Mouse (Mus musculus): Measurements from ENCODE around the gene Ina. TPM values are rescaled to one million over a fixed set of nuclear protein-coding genes. Genes with fewer than 3 reads are reported as not detected.
"Not testable (repeated sequence)": the region's sequence is repeated elsewhere in the genome, so short reads cannot be mapped to it uniquely, and the experiment has no call there.

The Ina gene
- polyA plus RNA-seq, 1 experiment from 2014 or later, result 0.41 TPM

DNA sequence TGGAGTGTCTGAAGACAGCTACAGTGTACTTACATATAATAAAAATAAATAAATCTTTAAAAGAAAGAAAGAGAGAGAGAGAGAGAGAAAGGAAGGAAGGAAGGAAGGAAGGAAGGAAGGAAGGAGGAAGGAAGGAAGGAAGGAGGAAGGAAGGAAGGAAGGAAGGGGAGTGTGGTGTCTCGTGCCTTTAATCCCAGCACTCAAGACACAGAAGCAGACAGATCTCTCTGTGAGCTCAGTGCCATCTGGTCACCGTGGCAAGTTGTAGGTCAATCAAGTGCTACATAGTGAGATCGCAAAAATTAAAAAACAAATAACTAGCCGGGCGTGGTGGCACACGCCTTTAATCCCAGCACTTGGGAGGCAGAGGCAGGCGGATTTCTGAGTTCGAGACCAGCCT, 23.9 kb upstream of the Ina start:
- not testable (repeated sequence) for H3K36me3 ChIP-seq (ENCODE audit: control insufficient read depth, insufficient read depth, low read length); H3K9ac ChIP-seq (ENCODE audit: low read depth, low read length); H3K4me2 ChIP-seq (replicated peaks; ENCODE audit: low read depth, low read length); H3K27ac ChIP-seq (ENCODE audit: low read depth, low read length); H3K9me3 ChIP-seq (ENCODE audit: control insufficient read depth, low read length); H3K27me3 ChIP-seq (ENCODE audit: control insufficient read depth, insufficient read depth, low read length); H3K4me3 ChIP-seq (ENCODE audit: low read length); ATAC-seq (ENCODE audit: low FRiP score, low TSS enrichment)
- 80% methylated on average over 8 of the region's 8 CpGs for WGBS
- H3K4me1 ChIP-seq (ENCODE audit: control insufficient read depth, insufficient read depth, low read length), result peaks cover 21% of the 10 kb centered on the region

DNA sequence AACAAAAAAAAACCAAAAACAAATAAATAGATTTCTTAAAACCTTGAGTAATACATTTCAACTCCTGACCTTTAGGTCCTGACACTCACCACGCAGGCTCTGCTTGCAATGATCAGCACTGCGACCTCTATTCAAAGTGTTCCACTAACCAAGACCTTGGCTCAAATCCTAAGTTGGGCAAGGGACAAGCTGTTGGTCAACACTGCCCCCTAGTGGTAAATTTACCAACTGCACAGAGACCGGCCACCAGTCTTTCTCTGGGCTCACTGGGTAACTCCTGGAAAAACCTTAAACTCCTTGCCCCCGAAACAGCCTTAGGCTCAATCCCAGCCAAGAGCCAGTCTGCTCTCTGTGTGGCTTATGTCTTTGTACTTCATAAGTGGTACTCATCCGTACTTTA, 23.4 kb upstream of the Ina start:
- no peak overlapping the region for H3K9ac ChIP-seq (ENCODE audit: low read depth, low read length)
- H3K9me3 ChIP-seq (ENCODE audit: control insufficient read depth, low read length), result no peaks in the 10 kb centered on the region
- no peaks in the 10 kb centered on the region for H3K27me3 ChIP-seq (ENCODE audit: control insufficient read depth, insufficient read depth, low read length)
- no peak for ATAC-seq (ENCODE audit: low FRiP score, low TSS enrichment)
- no peak overlapping the region for H3K4me2 ChIP-seq (replicated peaks; ENCODE audit: low read depth, low read length)
- H3K36me3 ChIP-seq (ENCODE audit: control insufficient read depth, insufficient read depth, low read length), result no peaks in the 10 kb centered on the region
- 13% methylated on average over 5 of the region's 5 CpGs for WGBS
- H3K4me3 ChIP-seq (ENCODE audit: low read length), result no peak overlapping the region
- H3K27ac ChIP-seq (ENCODE audit: low read depth, low read length), result no peak overlapping the region
- peaks cover 21% of the 10 kb centered on the region for H3K4me1 ChIP-seq (ENCODE audit: control insufficient read depth, insufficient read depth, low read length)

DNA sequence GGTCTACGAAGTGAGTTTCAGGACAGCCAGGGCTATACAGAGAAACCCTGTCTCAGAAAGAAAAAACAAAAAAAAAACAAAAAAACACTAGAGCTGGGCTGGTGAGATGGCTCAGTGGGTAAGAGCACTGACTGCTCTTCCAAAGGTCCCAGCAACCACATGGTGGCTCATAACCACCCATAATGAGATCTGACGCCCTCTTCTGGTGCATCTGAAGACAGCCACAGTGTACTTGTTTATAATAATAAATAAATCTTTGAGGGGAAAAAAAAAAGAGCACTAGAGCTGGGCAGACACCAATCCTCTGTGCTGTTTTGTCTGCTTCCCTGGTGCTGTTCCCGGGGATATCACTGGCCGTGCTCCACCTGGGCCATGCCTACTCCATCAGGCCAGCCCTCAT, 22.2 kb upstream of the Ina start:
- H3K9me3 ChIP-seq (ENCODE audit: control insufficient read depth, low read length); H3K27me3 ChIP-seq (ENCODE audit: control insufficient read depth, insufficient read depth, low read length); H3K4me2 ChIP-seq (replicated peaks; ENCODE audit: low read depth, low read length); H3K36me3 ChIP-seq (ENCODE audit: control insufficient read depth, insufficient read depth, low read length); ATAC-seq (ENCODE audit: low FRiP score, low TSS enrichment); H3K4me3 ChIP-seq (ENCODE audit: low read length); H3K9ac ChIP-seq (ENCODE audit: low read depth, low read length); H3K27ac ChIP-seq (ENCODE audit: low read depth, low read length): not testable (repeated sequence)
- H3K4me1 ChIP-seq (ENCODE audit: control insufficient read depth, insufficient read depth, low read length), result peaks cover 21% of the 10 kb centered on the region
- WGBS, result 72% methylated on average over 4 of the region's 4 CpGs

DNA sequence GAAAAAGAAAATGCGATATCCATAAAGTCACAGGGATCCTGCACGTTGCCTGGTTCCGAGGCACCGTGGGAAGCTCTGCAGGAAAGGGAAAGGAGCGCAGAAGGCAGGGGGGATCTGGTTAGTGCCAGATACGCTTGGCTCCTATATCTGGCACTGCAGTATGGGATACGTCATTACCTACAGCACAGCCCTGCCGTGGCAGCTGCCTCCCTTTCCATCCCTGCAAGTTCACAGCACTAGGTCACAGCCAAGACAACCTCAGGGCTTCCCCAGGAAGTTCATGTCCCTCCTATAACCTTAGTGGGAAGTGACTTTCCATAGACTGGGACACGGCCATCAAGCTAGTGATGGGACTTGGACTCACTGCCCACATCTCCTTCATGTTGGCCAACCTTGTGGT, 18.4 kb upstream of the Ina start:
- ATAC-seq (ENCODE audit: low FRiP score, low TSS enrichment), result no peak
- H3K27ac ChIP-seq (ENCODE audit: low read depth, low read length), result no peak overlapping the region
- H3K9ac ChIP-seq (ENCODE audit: low read depth, low read length), result no peak overlapping the region
- H3K4me3 ChIP-seq (ENCODE audit: low read length), result no peak overlapping the region
- H3K4me2 ChIP-seq (replicated peaks; ENCODE audit: low read depth, low read length), result no peak overlapping the region
- H3K36me3 ChIP-seq (ENCODE audit: control insufficient read depth, insufficient read depth, low read length), result no peaks in the 10 kb centered on the region
- WGBS, result 80% methylated on average over 9 of the region's 9 CpGs
- no peaks in the 10 kb centered on the region for H3K9me3 ChIP-seq (ENCODE audit: control insufficient read depth, low read length)
- no peaks in the 10 kb centered on the region for H3K27me3 ChIP-seq (ENCODE audit: control insufficient read depth, insufficient read depth, low read length)
- H3K4me1 ChIP-seq (ENCODE audit: control insufficient read depth, insufficient read depth, low read length), result no peaks in the 10 kb centered on the region

DNA sequence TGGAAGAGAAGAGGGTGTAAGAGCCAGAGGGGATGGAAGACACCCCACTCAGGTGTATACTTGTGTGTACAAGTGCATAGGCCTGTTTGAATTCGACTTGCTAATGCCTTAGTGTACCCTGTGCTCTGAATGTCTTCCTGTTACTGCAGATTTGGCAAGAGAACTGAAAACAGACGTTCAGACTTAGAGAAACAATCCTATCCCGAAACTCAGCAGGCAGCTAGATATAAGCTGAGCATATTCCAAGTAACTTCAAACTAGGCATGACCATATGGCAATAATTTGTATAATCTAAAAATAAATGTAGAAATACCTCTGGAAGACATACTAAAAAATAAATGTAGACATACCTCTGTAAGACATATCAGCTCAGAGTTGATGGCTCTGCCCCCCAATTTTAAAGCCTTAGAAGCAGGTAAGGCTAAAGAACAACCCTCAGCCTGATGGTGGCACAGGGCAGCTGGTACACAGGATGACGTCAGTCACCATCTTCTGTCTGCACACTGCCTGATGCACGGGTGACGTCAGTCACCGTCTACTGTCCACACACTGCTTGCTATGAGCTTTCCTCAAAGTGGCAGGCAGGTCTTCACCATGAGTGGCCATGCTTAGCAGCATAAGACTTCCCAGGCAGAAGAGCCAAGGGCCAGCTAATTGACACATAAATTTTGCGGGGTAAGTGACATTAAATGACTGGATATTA, 16.2 kb upstream of the Ina start:
- Histone ChIP-seq H3K36me3 (ENCODE audit: control insufficient read depth, insufficient read depth, low read length) (no peaks in the 10 kb centered on the region), H3K9ac (ENCODE audit: low read depth, low read length) (no peak overlapping the region), H3K4me1 (ENCODE audit: control insufficient read depth, insufficient read depth, low read length) (no peaks in the 10 kb centered on the region), H3K4me3 (ENCODE audit: low read length) (no peak overlapping the region), H3K27me3 (ENCODE audit: control insufficient read depth, insufficient read depth, low read length) (no peaks in the 10 kb centered on the region), H3K4me2 (replicated peaks; ENCODE audit: low read depth, low read length) (no peak overlapping the region), H3K9me3 (ENCODE audit: control insufficient read depth, low read length) (no peaks in the 10 kb centered on the region), H3K27ac (ENCODE audit: low read depth, low read length) (no peak overlapping the region)
- 82% methylated on average over 8 of the region's 8 CpGs for WGBS
- ATAC-seq (ENCODE audit: low FRiP score, low TSS enrichment), result no peak

DNA sequence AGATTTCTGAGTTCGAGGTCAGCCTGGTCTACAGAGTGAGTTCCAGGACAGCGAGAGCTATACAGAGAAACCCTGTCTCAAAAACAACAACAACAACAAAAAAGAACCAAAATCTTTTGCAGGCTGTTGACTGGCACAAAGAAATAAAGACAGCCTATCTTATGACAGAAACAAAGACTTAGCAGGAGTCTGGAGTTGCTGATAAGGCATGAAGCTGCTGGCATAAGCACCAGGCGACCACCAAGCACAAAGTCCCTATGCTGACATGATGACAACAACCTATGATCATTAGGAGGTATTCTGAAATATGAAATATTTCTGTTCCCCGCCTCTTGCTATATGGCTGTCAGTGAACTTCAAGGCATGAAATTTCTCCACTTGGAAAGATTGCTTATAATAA, 15.5 kb upstream of the Ina start:
- ATAC-seq (ENCODE audit: low FRiP score, low TSS enrichment), result no peak
- H3K36me3 ChIP-seq (ENCODE audit: control insufficient read depth, insufficient read depth, low read length), result no peaks in the 10 kb centered on the region
- no peaks in the 10 kb centered on the region for H3K4me1 ChIP-seq (ENCODE audit: control insufficient read depth, insufficient read depth, low read length)
- no peaks in the 10 kb centered on the region for H3K27me3 ChIP-seq (ENCODE audit: control insufficient read depth, insufficient read depth, low read length)
- H3K27ac ChIP-seq (ENCODE audit: low read depth, low read length), result no peak overlapping the region
- no peaks in the 10 kb centered on the region for H3K9me3 ChIP-seq (ENCODE audit: control insufficient read depth, low read length)
- 84% methylated on average over 4 of the region's 4 CpGs for WGBS
- H3K9ac ChIP-seq (ENCODE audit: low read depth, low read length), result no peak overlapping the region
- no peak overlapping the region for H3K4me3 ChIP-seq (ENCODE audit: low read length)
- H3K4me2 ChIP-seq (replicated peaks; ENCODE audit: low read depth, low read length), result no peak overlapping the region

DNA sequence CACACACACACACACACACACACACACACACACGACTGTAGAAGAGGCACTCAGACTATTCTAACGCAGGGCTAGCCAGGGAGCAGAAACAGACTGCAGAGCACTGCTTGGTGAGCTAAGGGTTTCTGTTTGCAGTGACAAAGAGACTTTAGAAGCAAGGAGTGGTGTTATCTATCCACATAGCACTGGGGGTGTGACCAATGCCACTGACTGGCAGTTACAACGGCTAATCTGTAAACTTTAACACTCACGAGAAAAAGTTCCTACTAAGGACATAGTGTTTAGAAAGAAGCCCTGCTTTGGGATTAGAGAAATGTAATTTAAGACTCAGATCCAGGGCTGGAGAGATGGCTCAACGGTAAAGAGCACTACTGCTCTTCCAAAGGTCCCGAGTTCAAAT, 14.7 kb upstream of the Ina start:
- H3K27ac ChIP-seq (ENCODE audit: low read depth, low read length), result no peak overlapping the region
- no peaks in the 10 kb centered on the region for H3K4me1 ChIP-seq (ENCODE audit: control insufficient read depth, insufficient read depth, low read length)
- H3K27me3 ChIP-seq (ENCODE audit: control insufficient read depth, insufficient read depth, low read length), result no peaks in the 10 kb centered on the region
- H3K36me3 ChIP-seq (ENCODE audit: control insufficient read depth, insufficient read depth, low read length), result no peaks in the 10 kb centered on the region
- ATAC-seq (ENCODE audit: low FRiP score, low TSS enrichment), result no peak
- H3K4me2 ChIP-seq (replicated peaks; ENCODE audit: low read depth, low read length), result no peak overlapping the region
- no peak overlapping the region for H3K4me3 ChIP-seq (ENCODE audit: low read length)
- no peak overlapping the region for H3K9ac ChIP-seq (ENCODE audit: low read depth, low read length)
- no peaks in the 10 kb centered on the region for H3K9me3 ChIP-seq (ENCODE audit: control insufficient read depth, low read length)
- 86% methylated on average over 6 of the region's 6 CpGs for WGBS

DNA sequence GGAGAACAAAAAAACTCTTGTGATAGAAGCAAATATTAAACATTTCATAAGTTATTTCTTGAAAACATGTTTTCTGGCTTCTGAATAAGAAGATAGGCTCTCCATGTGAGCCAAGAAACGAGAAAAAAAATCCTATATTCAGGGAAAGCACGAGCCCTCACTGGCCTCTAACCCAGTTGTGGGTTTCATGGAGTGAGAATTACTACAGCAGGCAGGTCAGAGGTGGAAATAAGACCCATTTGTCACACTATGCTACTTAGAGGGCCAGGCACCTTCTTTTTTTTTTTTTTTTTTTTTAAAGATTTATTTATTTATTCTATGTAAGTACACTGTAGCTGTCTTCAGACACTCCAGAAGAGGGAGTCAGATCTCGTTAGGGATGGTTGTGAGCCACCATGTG, 14.1 kb upstream of the Ina start:
- not testable (repeated sequence) for H3K27ac ChIP-seq (ENCODE audit: low read depth, low read length); H3K9ac ChIP-seq (ENCODE audit: low read depth, low read length); H3K9me3 ChIP-seq (ENCODE audit: control insufficient read depth, low read length); H3K4me1 ChIP-seq (ENCODE audit: control insufficient read depth, insufficient read depth, low read length); H3K36me3 ChIP-seq (ENCODE audit: control insufficient read depth, insufficient read depth, low read length); H3K27me3 ChIP-seq (ENCODE audit: control insufficient read depth, insufficient read depth, low read length); H3K4me3 ChIP-seq (ENCODE audit: low read length); ATAC-seq (ENCODE audit: low FRiP score, low TSS enrichment); H3K4me2 ChIP-seq (replicated peaks; ENCODE audit: low read depth, low read length)
- 72% methylated on average over 2 of the region's 3 CpGs for WGBS

DNA sequence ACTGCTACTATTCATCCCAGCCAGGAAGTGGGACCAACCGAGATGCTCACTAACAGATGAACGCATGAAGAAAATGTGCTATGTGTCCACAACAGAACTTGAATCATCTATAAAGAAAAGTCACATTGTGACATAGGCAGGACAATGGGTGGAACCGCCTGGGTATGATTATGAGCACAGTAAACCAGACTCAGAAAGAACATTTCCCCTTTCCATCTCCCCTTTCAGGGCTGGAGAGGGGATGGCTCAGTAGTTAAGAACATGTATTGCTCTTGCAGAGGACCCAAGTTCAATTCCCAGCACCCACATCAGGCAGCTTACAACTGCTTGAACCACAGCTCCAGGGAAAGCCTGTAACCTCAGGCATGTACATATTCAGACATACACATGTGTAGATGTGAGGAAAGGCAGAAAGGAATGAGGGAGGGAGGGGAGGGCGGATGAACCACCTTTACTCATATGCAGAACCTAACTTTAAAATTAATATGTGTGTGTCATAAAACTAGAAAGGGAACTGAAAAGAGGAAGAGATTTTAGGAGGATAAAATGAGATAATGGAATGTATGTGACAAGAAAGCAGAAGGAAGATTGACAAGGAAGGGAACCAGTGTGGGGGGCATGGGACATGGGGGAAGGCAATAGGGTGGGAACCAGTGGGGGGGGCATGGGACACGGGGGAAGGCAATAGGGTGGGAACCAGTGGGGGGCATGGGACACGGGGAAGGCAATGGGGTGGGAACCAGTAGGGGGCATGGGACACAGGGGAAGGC, 10.6 kb upstream of the Ina start:
- H3K27ac ChIP-seq (ENCODE audit: low read depth, low read length), result no peak overlapping the region
- H3K4me1 ChIP-seq (ENCODE audit: control insufficient read depth, insufficient read depth, low read length), result no peaks in the 10 kb centered on the region
- H3K9ac ChIP-seq (ENCODE audit: low read depth, low read length), result no peak overlapping the region
- H3K9me3 ChIP-seq (ENCODE audit: control insufficient read depth, low read length), result no peaks in the 10 kb centered on the region
- no peaks in the 10 kb centered on the region for H3K36me3 ChIP-seq (ENCODE audit: control insufficient read depth, insufficient read depth, low read length)
- H3K27me3 ChIP-seq (ENCODE audit: control insufficient read depth, insufficient read depth, low read length), result no peaks in the 10 kb centered on the region
- WGBS, result 82% methylated on average over 6 of the region's 6 CpGs
- ATAC-seq (ENCODE audit: low FRiP score, low TSS enrichment), result no peak
- no peak overlapping the region for H3K4me2 ChIP-seq (replicated peaks; ENCODE audit: low read depth, low read length)
- no peak overlapping the region for H3K4me3 ChIP-seq (ENCODE audit: low read length)

All from kidney, embryonic 14.5 days (tissue).